Mouse (Mus musculus) heart, adult 2 months (tissue): ENCODE data around the gene Vps35l.

Source experiments
- CTCF ChIP-seq: fragments of 200-600 bp; IDR thresholded peaks from 2 replicates; pipeline ENCODE4 v1.8.1; 2022; ENCODE audit warnings: antibody characterized with exemption, mild to moderate bottlenecking, moderate library complexity
- EP300 ChIP-seq: fragments of 200-500 bp; IDR thresholded peaks from 2 replicates; pipeline ENCODE4 v1.6.1; 2011; ENCODE audit warnings: low read depth, low read length, control low read depth; ENCODE audit not compliant: insufficient read depth

DNA sequence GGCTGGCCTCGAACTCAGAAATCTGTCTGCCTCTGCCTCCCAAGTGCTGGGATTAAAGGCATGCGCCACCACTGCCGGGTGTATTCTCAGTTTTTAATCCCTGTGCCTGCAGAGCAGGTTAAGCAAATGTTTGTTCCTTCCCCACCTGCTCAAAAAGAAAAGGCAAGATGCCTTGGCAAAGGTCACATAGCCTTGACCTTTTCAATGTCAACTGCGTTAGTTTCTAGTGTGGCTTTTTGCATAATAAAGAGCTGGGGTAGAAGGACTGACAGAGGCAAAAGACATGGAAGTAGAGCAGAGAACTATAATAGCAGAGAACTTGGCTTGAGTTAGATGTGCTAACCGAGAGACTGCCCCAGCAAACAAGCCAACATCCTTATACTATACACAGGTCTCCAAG lies 29.2 kb upstream of the Vps35l start:
- TF ChIP-seq EP300 (no peak), CTCF (no peak)
